In genomic region chr10:60193532-60194423, GRCm38 (mm10) we compare ENCODE assay signal across 7 mouse cellular contexts. TPM values are rescaled to one million over a fixed set of nuclear protein-coding genes. Genes with fewer than 3 reads are reported as not detected.
DNase-seq lines count a peak whose midpoint lies in the region; ATAC-seq and TF ChIP-seq lines count a peak whose summit lies in the region.

No protein-coding gene starts in this region.

- H3K4me3 ChIP-seq in bone marrow, adult 2 months (replicated peaks; ENCODE audit: control insufficient read depth, low read depth, low read length) = no peak overlapping the region
- peak overlapping the region; percentile 13 for H3K4me3 ChIP-seq in forebrain, embryonic 16.5 days (replicated peaks; ENCODE audit: low read length)
- no peak overlapping the region for H3K4me3 ChIP-seq in midbrain, postnatal 0 days (ENCODE audit: low read depth, low read length)

- peak overlapping the region; percentile 41 for H3K9ac ChIP-seq in forebrain, embryonic 16.5 days (replicated peaks; ENCODE audit: low read depth, low read length)
- no peak overlapping the region for H3K9ac ChIP-seq in midbrain, postnatal 0 days (replicated peaks; ENCODE audit: low read length, poor library complexity, severe bottlenecking)

- peak; percentile 76 to 78 for DNase-seq in right cerebral cortex, postnatal 10 days (ENCODE audit: low spot score in 2 of 2)
- no peak for DNase-seq in right cerebral cortex, adult 18-20 months
- DNase-seq in kidney, postnatal 36 days = peak; percentile 37 to 55
- DNase-seq in midbrain, postnatal 0 days (ENCODE audit: low spot score) = peak; percentile 93
- DNase-seq in urinary bladder, postnatal 25 days (ENCODE audit: low spot score) = no peak

- H3K9me3 ChIP-seq in forebrain, embryonic 16.5 days (ENCODE audit: control insufficient read depth, low read length) = no peaks in the 10 kb centered on the region
- no peaks in the 10 kb centered on the region for H3K9me3 ChIP-seq in midbrain, postnatal 0 days (ENCODE audit: low read length)

- no peaks in the 10 kb centered on the region for H3K27me3 ChIP-seq in forebrain, embryonic 16.5 days (replicated peaks; ENCODE audit: control insufficient read depth, insufficient read depth, low read length)
- no peaks in the 10 kb centered on the region for H3K27me3 ChIP-seq in midbrain, postnatal 0 days (ENCODE audit: insufficient read depth, low read length)

- H3K27ac ChIP-seq in bone marrow, adult 2 months (ENCODE audit: control insufficient read depth, insufficient read depth, low read depth, low read length, poor library complexity) = 0 out of 2 replicates have a peak overlapping the region, but pooled peaks have one; percentile 18
- peak overlapping the region; percentile 66 for H3K27ac ChIP-seq in forebrain, embryonic 16.5 days (ENCODE audit: low read length)
- H3K27ac ChIP-seq in midbrain, postnatal 0 days (ENCODE audit: low read depth, low read length) = no peak overlapping the region

- H3K4me1 ChIP-seq in bone marrow, adult 2 months (ENCODE audit: control insufficient read depth, insufficient read depth, low read length) = peaks cover 2% of the 10 kb centered on the region; the same call in 1 of the 2 replicates
- peaks cover 40% of the 10 kb centered on the region for H3K4me1 ChIP-seq in forebrain, embryonic 16.5 days (replicated peaks; ENCODE audit: control insufficient read depth, insufficient read depth, low read length)
- H3K4me1 ChIP-seq in midbrain, postnatal 0 days (ENCODE audit: insufficient read depth, low read length) = peaks cover 7% of the 10 kb centered on the region; the same call in 1 of the 2 replicates

- WGBS in bone marrow, adult 2 months = 18% methylated on average over 19 of the region's 19 CpGs
- 2% methylated on average over 19 of the region's 19 CpGs for WGBS in forebrain, embryonic 16.5 days
- WGBS in midbrain, postnatal 0 days = 5% methylated on average over 19 of the region's 19 CpGs

- ATAC-seq in forebrain, embryonic 16.5 days = peak; percentile 83
- peak; percentile 73 for ATAC-seq in midbrain, postnatal 0 days (ENCODE audit: low FRiP score)

- TF ChIP-seq CTCF in bone marrow, adult 2 months (IDR thresholded peaks at IDR 0.05; ENCODE audit: control insufficient read depth, insufficient read depth, low read length) = no peak
- peak; percentile 18; the same call in 1 of the 2 replicates for TF ChIP-seq CTCF in midbrain, postnatal 0 days (IDR thresholded peaks at IDR 0.05)

- no peaks in the 10 kb centered on the region for H3K36me3 ChIP-seq in forebrain, embryonic 16.5 days (ENCODE audit: control insufficient read depth, insufficient read depth)
- no peaks in the 10 kb centered on the region for H3K36me3 ChIP-seq in midbrain, postnatal 0 days (ENCODE audit: insufficient read depth, low read length)

- H3K4me2 ChIP-seq in forebrain, embryonic 16.5 days (ENCODE audit: low read length) = peak overlapping the region; percentile 47
- peak overlapping the region; percentile 33 for H3K4me2 ChIP-seq in midbrain, postnatal 0 days (ENCODE audit: low read depth, low read length, poor library complexity, severe bottlenecking)

- TF ChIP-seq POLR2A in bone marrow, adult 2 months (IDR thresholded peaks at IDR 0.05; ENCODE audit: borderline replicate concordance, control insufficient read depth, low read depth, low read length) = no peak

RNA-seq across cellular contexts. Expression of gene Chst3, which starts 25.3 kb away (rescaled TPM):
- 11.9 and 16.5 TPM in 2 replicates for polyA plus RNA-seq in bone marrow, adult 2 months (2011; ENCODE audit: insufficient read depth, insufficient read length, low replicate concordance, missing spikeins)
- 0.83 and 0.90 TPM in 2 replicates for polyA plus RNA-seq in forebrain, embryonic 16.5 days (2015; fragmentation: Nextera tagmentation; extraction: Ambion mirVana)
- 4.6 and 5.5 TPM in 2 replicates for total RNA-seq in midbrain, postnatal 0 days (2014; rRNA removed)
- polyA plus RNA-seq in midbrain, postnatal 0 days (2015; fragmentation: Nextera tagmentation; extraction: Ambion mirVana) = 0.86 and 0.89 TPM in 2 replicates

Comparison
In these comparisons a context has a peak if more than half of its experiments do, and no peak if none do; other contexts are left out.
1. DNase-seq: peak in right cerebral cortex, postnatal 10 days (2 of 2), kidney, postnatal 36 days (2 of 2) and midbrain, postnatal 0 days (single experiment); none in right cerebral cortex, adult 18-20 months (single experiment) and urinary bladder, postnatal 25 days (single experiment).